Mouse (Mus musculus): Measurements from ENCODE around the gene Id3. TPM values are rescaled to one million over a fixed set of nuclear protein-coding genes. Genes with fewer than 3 reads are reported as not detected.

The Id3 gene
- 122 and 159 TPM in 2 replicates for polyA plus RNA-seq (2021; fragmentation: Nextera tagmentation)
- long read RNA-seq, experiment 1, transcript Id3-201 (3 exons, 1,278 nt) = major isoform, 181 of 184 reads
- long read RNA-seq, experiment 1, partial matches to known transcripts = 0 of 184 reads
- long read RNA-seq, experiment 1, other reads (novel, unspliced or antisense) = 3 of 184 reads
- long read RNA-seq, experiment 2, transcript Id3-203 (2 exons, 738 nt) = minor isoform, 9 of 57 reads
- long read RNA-seq, experiment 2, transcript Id3-201 (3 exons, 1,278 nt) = major isoform, 47 of 57 reads
- long read RNA-seq, experiment 2, partial matches to known transcripts = 0 of 57 reads
- long read RNA-seq, experiment 2, other reads (novel, unspliced or antisense) = 1 of 57 reads

GRCm38 (mm10) chr4:136143193-136143976, at the start of gene Id3:
TSS of gene Id3 (plus strand) at chr4:136143497.

GRCm38 (mm10) chr4:136172011-136172541, 28.8 kb downstream of the Id3 start, which contains the start of gene E2f2:
TSS of gene E2f2 (plus strand) at chr4:136172394.

Other genes with a start within 250 kb of the Id3 start
- 0.04 and 0.16 TPM in 2 replicates for gene Cnr2, start 248.1 kb upstream of the Id3 start, polyA plus RNA-seq (2021; fragmentation: Nextera tagmentation)
- 62.6 and 88.8 TPM in 2 replicates for gene Fuca1, start 222.8 kb upstream of the Id3 start, polyA plus RNA-seq (2021; fragmentation: Nextera tagmentation)
- gene Hmgcl, start 197.0 kb upstream of the Id3 start, polyA plus RNA-seq (2021; fragmentation: Nextera tagmentation) = 89.8 and 92.4 TPM in 2 replicates
- gene Gale, start 179.8 kb upstream of the Id3 start, polyA plus RNA-seq (2021; fragmentation: Nextera tagmentation) = 14.0 and 14.2 TPM in 2 replicates
- gene Lypla2, start 170.9 kb upstream of the Id3 start, polyA plus RNA-seq (2021; fragmentation: Nextera tagmentation) = 49.0 and 59.9 TPM in 2 replicates
- gene Pithd1, start 156.2 kb upstream of the Id3 start, polyA plus RNA-seq (2021; fragmentation: Nextera tagmentation) = 161 and 175 TPM in 2 replicates
- 8.5 and 9.6 TPM in 2 replicates for gene Eloa, start 121.7 kb upstream of the Id3 start, polyA plus RNA-seq (2021; fragmentation: Nextera tagmentation)
- 1,225 and 1,420 TPM in 2 replicates for gene Rpl11, start 90.1 kb upstream of the Id3 start, polyA plus RNA-seq (2021; fragmentation: Nextera tagmentation)
- gene E2f2, start 28.9 kb downstream of the Id3 start, polyA plus RNA-seq (2021; fragmentation: Nextera tagmentation) = 0.23 and 0.25 TPM in 2 replicates
- 0.44 TPM in 2 replicates for gene Asap3, start 62.9 kb downstream of the Id3 start, polyA plus RNA-seq (2021; fragmentation: Nextera tagmentation)
- gene Tcea3, start 104.2 kb downstream of the Id3 start, polyA plus RNA-seq (2021; fragmentation: Nextera tagmentation) = 1.3 and 4.7 TPM in 2 replicates
- 8.8 and 9.9 TPM in 2 replicates for gene Zfp46, start 141.2 kb downstream of the Id3 start, polyA plus RNA-seq (2021; fragmentation: Nextera tagmentation)
- 79.1 and 84.7 TPM in 2 replicates for gene Hnrnpr, start 167.4 kb downstream of the Id3 start, polyA plus RNA-seq (2021; fragmentation: Nextera tagmentation)

All from layer of hippocampus, adult 6 months (tissue).